Mouse (Mus musculus): ENCODE data around the gene Fgd2. TPM values are rescaled to one million over a fixed set of nuclear protein-coding genes. Genes with fewer than 3 reads are reported as not detected.
"Not testable (repeated sequence)": the region's sequence is repeated elsewhere in the genome, so short reads cannot be mapped to it uniquely, and the experiment has no call there.

Gene Fgd2
- total RNA-seq, 4 experiments from 2014 or later, result 0.38 to 1.0 (median 0.67) TPM

GRCm38 (mm10) chr17:29361982-29362691 is 1.4 kb downstream of the Fgd2 start:
- DNase-seq (ENCODE audit: low spot score in 2 of 2), result no peak

GRCm38 (mm10) chr17:29363109-29363508 is 2.4 kb downstream of the Fgd2 start:
- no peak for DNase-seq (ENCODE audit: low spot score in 2 of 2)

GRCm38 (mm10) chr17:29365105-29365621 is 4.4 kb downstream of the Fgd2 start:
- no peak for DNase-seq (ENCODE audit: low spot score in 2 of 2)

GRCm38 (mm10) chr17:29368726-29369125 is 8.0 kb downstream of the Fgd2 start:
- no peak for DNase-seq (ENCODE audit: low spot score in 2 of 2)

- DNase-seq (ENCODE audit: low spot score in 2 of 2), result peak; percentile 89 to 90
These were observed 10.4 kb downstream of the Fgd2 start for GRCm38 (mm10) chr17:29370984-29371723.

- DNase-seq (ENCODE audit: low spot score in 2 of 2), result no peak
These were observed 15.2 kb downstream of the Fgd2 start for GRCm38 (mm10) chr17:29375871-29376270.

- DNase-seq (ENCODE audit: low spot score in 2 of 2), result no peak
These were observed 17.3 kb downstream of the Fgd2 start for GRCm38 (mm10) chr17:29378056-29378455.

GRCm38 (mm10) chr17:29380241-29380640 is 19.5 kb downstream of the Fgd2 start:
- no peak for DNase-seq (ENCODE audit: low spot score in 2 of 2)

GRCm38 (mm10) chr17:29381472-29381871 is 20.8 kb downstream of the Fgd2 start:
- DNase-seq (ENCODE audit: low spot score in 2 of 2), result peak; percentile 60 to 67

- no peak for DNase-seq (ENCODE audit: low spot score in 2 of 2)
These were observed 21.7 kb downstream of the Fgd2 start for GRCm38 (mm10) chr17:29382417-29382816.

- no peak for DNase-seq (ENCODE audit: low spot score in 2 of 2)
These were observed 23.2 kb downstream of the Fgd2 start for GRCm38 (mm10) chr17:29383923-29384322.

- peak in 1 of 2 experiments; percentile 42 for DNase-seq (ENCODE audit: low spot score in 2 of 2)
These were observed 24.2 kb downstream of the Fgd2 start for GRCm38 (mm10) chr17:29384850-29385438.

- DNase-seq (ENCODE audit: low spot score in 2 of 2), result no peak
These were observed 25.0 kb downstream of the Fgd2 start for GRCm38 (mm10) chr17:29385746-29386145.

- peak; percentile 80 to 89 for DNase-seq (ENCODE audit: low spot score in 2 of 2)
These were observed 28.3 kb downstream of the Fgd2 start for GRCm38 (mm10) chr17:29388978-29389377.

GRCm38 (mm10) chr17:29391280-29391679 is 30.6 kb downstream of the Fgd2 start:
- no peak for DNase-seq (ENCODE audit: low spot score in 2 of 2)

- DNase-seq (ENCODE audit: low spot score in 2 of 2), result no peak
These were observed 32.8 kb downstream of the Fgd2 start for GRCm38 (mm10) chr17:29393335-29394089.

- DNase-seq (ENCODE audit: low spot score in 2 of 2), result no peak
These were observed 33.5 kb downstream of the Fgd2 start for GRCm38 (mm10) chr17:29394106-29394760.

GRCm38 (mm10) chr17:29394761-29395160 is 34.0 kb downstream of the Fgd2 start:
- DNase-seq (ENCODE audit: low spot score in 2 of 2), result not testable (repeated sequence)

- no peak for DNase-seq (ENCODE audit: low spot score in 2 of 2)
These were observed 34.7 kb downstream of the Fgd2 start for GRCm38 (mm10) chr17:29395381-29395780.

GRCm38 (mm10) chr17:29396056-29396799 is 35.5 kb downstream of the Fgd2 start:
- no peak for DNase-seq (ENCODE audit: low spot score in 2 of 2)
